Mouse (Mus musculus): Measurements from ENCODE around the gene Zdhhc12. TPM values are rescaled to one million over a fixed set of nuclear protein-coding genes. Genes with fewer than 3 reads are reported as not detected.
"Not testable (repeated sequence)": the region's sequence is repeated elsewhere in the genome, so short reads cannot be mapped to it uniquely, and the experiment has no call there.

Zdhhc12 gene
- polyA plus RNA-seq, 1 experiment from 2014 or later: 29.4 TPM

DNA sequence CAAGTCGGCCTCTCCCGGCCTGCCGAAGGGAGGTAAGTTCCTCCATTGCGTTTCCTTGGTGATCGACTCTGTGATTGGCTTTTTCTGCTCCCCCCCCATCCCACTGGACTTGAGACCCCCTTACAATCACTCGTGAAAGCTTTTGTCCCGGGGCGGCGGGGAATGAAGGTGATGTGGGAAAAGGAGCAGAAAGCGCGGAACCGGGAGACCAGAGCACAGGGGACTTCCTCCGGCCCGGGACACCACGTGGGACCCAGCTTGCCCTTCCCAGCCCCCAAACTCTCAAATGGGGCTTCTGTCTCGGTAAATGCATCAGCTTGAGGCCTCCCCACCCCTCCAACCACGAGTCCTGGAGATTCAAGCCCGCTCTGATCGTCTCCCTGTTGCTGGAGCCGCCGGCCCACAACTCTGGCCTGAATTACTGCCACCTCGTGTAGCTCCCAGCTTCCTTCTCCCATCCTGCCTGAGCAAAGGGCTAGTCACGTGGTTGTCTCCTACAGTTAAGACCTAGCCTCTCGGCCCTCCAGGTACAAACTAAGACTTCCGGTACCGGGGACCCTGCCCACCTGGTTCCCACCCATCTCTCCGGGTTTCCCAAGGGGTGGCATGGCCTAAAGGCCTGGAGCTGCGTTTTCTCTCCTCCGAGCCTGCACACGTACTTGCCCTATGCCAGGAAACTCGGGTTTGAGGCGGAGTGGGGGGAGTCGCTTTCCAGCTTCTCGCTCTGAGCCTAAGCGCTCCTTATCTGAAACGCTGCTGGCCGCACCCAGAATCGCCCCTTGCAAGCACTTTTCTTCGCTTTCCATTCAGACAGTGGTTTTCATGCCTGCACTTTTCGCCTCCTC is 31.0 kb downstream of the Zdhhc12 start:
- WGBS: under 1% methylated on average over 40 of the region's 40 CpGs
- 0 out of 2 replicates have a peak, but pooled peaks have one; percentile 8 for ATAC-seq (replicated peaks; ENCODE audit: extremely low read depth, insufficient read depth, low FRiP score)
- peaks cover 19% of the 10 kb centered on the region for H3K4me1 ChIP-seq (ENCODE audit: control insufficient read depth, insufficient read depth, low read length)
- peak overlapping the region; percentile 87 for H3K4me2 ChIP-seq (ENCODE audit: low read depth, low read length)
- H3K9me3 ChIP-seq (replicated peaks; ENCODE audit: control insufficient read depth, low read length): no peaks in the 10 kb centered on the region
- H3K9ac ChIP-seq (ENCODE audit: low read length): peak overlapping the region; percentile 80
- no peaks in the 10 kb centered on the region for H3K36me3 ChIP-seq (ENCODE audit: control insufficient read depth, insufficient read depth)
- peak overlapping the region; percentile 68 for H3K4me3 ChIP-seq (ENCODE audit: low read length)
- peak overlapping the region; percentile 95 for H3K27ac ChIP-seq (ENCODE audit: low read length)
- no peaks in the 10 kb centered on the region for H3K27me3 ChIP-seq (ENCODE audit: control insufficient read depth, insufficient read depth, low read length)

DNA sequence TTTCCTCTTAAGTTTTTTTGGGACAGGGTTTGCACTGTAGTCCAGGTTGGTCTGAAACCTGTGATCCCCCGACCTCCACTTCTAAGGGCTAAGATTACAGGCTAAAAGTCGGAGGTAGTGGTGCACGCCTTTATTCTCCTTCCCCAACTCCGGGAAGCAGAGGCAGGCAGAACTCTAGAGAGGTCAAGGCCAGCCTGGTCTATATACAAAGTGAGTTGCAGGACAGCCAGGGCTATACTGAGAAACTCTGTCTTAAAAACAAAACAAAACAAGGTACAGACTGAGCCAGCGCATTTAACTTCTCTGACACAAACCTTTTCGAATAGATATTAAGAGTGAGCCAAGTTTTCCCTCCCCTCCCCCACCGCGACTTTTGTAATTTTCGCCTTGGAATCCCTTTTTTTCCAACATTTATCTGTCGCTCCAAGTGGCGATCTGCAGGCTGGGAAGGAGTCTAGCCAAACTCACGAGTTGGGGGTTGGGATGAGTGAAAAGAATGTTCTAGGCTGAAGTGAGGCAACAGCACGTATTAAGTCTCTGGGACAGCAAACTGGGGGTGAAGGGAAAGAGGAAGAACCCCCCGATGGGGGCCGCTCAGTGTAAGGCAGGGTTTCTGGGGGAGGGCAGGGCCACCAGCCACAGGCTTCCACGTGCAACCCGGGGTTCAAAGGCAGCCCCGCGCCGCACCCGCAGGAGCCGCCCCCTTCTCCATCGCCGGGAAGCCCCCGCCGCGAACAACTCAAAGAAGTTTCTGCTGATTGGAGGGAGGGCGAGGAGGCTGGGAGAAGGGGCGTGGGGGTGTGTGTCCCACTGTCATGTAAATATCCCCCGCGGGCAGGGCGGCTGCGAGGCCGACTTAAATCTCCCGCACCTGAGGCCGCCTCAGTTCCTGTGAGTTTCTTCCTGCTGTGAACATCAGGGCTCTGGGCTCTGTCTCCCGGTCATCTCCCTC is 32.0 kb downstream of the Zdhhc12 start:
- Histone ChIP-seq H3K4me2 (ENCODE audit: low read depth, low read length) (peak overlapping the region; percentile 87), H3K4me1 (ENCODE audit: control insufficient read depth, insufficient read depth, low read length) (peaks cover 19% of the 10 kb centered on the region), H3K4me3 (ENCODE audit: low read length) (peak overlapping the region; percentile 68), H3K9ac (ENCODE audit: low read length) (peak overlapping the region; percentile 80), H3K27ac (ENCODE audit: low read length) (peak overlapping the region; percentile 95), H3K36me3 (ENCODE audit: control insufficient read depth, insufficient read depth) (no peaks in the 10 kb centered on the region), H3K27me3 (ENCODE audit: control insufficient read depth, insufficient read depth, low read length) (no peaks in the 10 kb centered on the region), H3K9me3 (replicated peaks; ENCODE audit: control insufficient read depth, low read length) (no peaks in the 10 kb centered on the region)
- no peak for ATAC-seq (replicated peaks; ENCODE audit: extremely low read depth, insufficient read depth, low FRiP score)
- 8% methylated on average over 37 of the region's 37 CpGs for WGBS

- no peak for ATAC-seq (replicated peaks; ENCODE audit: extremely low read depth, insufficient read depth, low FRiP score)
- H3K4me3 ChIP-seq (ENCODE audit: low read length): no peak overlapping the region
- H3K9ac ChIP-seq (ENCODE audit: low read length): no peak overlapping the region
- peaks cover 2% of the 10 kb centered on the region for H3K4me1 ChIP-seq (ENCODE audit: control insufficient read depth, insufficient read depth, low read length)
- no peaks in the 10 kb centered on the region for H3K9me3 ChIP-seq (replicated peaks; ENCODE audit: control insufficient read depth, low read length)
- no peaks in the 10 kb centered on the region for H3K27me3 ChIP-seq (ENCODE audit: control insufficient read depth, insufficient read depth, low read length)
- WGBS: 59% methylated on average over 5 of the region's 5 CpGs
- H3K4me2 ChIP-seq (ENCODE audit: low read depth, low read length): no peak overlapping the region
- H3K27ac ChIP-seq (ENCODE audit: low read length): no peak overlapping the region
- H3K36me3 ChIP-seq (ENCODE audit: control insufficient read depth, insufficient read depth): no peaks in the 10 kb centered on the region
Measured at GRCm38 (mm10) chr2:30058418-30058817, 35.0 kb downstream of the Zdhhc12 start.

GRCm38 (mm10) chr2:30057223-30057904 is 36.1 kb downstream of the Zdhhc12 start, which contains the start of gene Set:
Gene Set, plus strand, starts transcription at chr2:30057378.
- WGBS: 48% methylated on average over 12 of the region's 12 CpGs
- no peaks in the 10 kb centered on the region for H3K36me3 ChIP-seq (ENCODE audit: control insufficient read depth, insufficient read depth)
- no peaks in the 10 kb centered on the region for H3K9me3 ChIP-seq (replicated peaks; ENCODE audit: control insufficient read depth, low read length)
- no peak within 1 kb of the TSS for H3K27ac ChIP-seq (ENCODE audit: low read length)
- H3K9ac ChIP-seq (ENCODE audit: low read length): no peak within 1 kb of the TSS
- ATAC-seq (replicated peaks; ENCODE audit: extremely low read depth, insufficient read depth, low FRiP score): no peak
- H3K4me3 ChIP-seq (ENCODE audit: low read length): no peak within 1 kb of the TSS
- no peaks in the 10 kb centered on the region for H3K27me3 ChIP-seq (ENCODE audit: control insufficient read depth, insufficient read depth, low read length)
- H3K4me1 ChIP-seq (ENCODE audit: control insufficient read depth, insufficient read depth, low read length): no peaks in the 10 kb centered on the region
- H3K4me2 ChIP-seq (ENCODE audit: low read depth, low read length): no peak within 1 kb of the TSS

DNA sequence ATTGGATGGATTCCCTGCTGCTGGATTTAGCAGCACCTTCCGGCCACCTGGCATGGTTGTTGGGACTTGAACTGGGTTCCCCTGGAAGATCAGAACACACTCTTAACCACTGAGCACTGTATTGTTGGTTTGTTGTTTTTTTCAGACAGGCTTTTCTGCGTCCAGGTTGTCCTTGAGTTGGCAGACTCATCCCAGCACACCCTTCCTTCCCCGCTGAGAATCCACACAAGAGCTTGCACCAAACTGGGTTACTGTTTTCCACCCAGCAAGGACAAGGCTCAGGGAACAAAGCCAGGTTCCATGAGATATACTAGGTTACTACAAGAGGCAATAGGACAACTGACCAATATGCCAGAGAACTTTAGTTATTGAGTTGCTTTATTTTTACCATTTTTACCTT is 36.7 kb downstream of the Zdhhc12 start:
- H3K36me3 ChIP-seq (ENCODE audit: control insufficient read depth, insufficient read depth): no peaks in the 10 kb centered on the region
- no peak overlapping the region for H3K4me2 ChIP-seq (ENCODE audit: low read depth, low read length)
- H3K27me3 ChIP-seq (ENCODE audit: control insufficient read depth, insufficient read depth, low read length): no peaks in the 10 kb centered on the region
- H3K4me1 ChIP-seq (ENCODE audit: control insufficient read depth, insufficient read depth, low read length): no peaks in the 10 kb centered on the region
- ATAC-seq (replicated peaks; ENCODE audit: extremely low read depth, insufficient read depth, low FRiP score): no peak
- 70% methylated on average over 3 of the region's 3 CpGs for WGBS
- H3K27ac ChIP-seq (ENCODE audit: low read length): no peak overlapping the region
- no peak overlapping the region for H3K4me3 ChIP-seq (ENCODE audit: low read length)
- no peaks in the 10 kb centered on the region for H3K9me3 ChIP-seq (replicated peaks; ENCODE audit: control insufficient read depth, low read length)
- no peak overlapping the region for H3K9ac ChIP-seq (ENCODE audit: low read length)

DNA sequence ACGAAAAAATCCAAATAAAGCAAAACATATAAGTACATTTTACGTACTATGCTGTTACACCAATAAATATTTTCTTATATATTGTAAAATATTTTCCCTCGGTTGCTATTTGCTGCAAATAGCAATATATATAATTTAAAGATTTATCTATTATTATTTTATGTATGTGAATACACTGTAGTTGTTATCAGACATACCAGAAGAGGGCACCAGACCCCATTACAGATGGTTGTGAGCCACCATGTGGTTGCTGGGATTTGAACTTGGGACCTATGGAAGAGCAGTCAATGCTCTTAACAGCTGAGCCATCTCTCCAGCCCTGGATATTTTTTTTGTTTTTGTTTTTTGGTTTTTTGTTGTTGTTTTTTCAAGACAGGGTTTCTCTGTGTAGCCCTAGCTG is 38.1 kb downstream of the Zdhhc12 start:
- WGBS: 94% methylated on average over 3 of the region's 3 CpGs
- H3K9me3 ChIP-seq (replicated peaks; ENCODE audit: control insufficient read depth, low read length); H3K9ac ChIP-seq (ENCODE audit: low read length); H3K4me2 ChIP-seq (ENCODE audit: low read depth, low read length); H3K36me3 ChIP-seq (ENCODE audit: control insufficient read depth, insufficient read depth); ATAC-seq (replicated peaks; ENCODE audit: extremely low read depth, insufficient read depth, low FRiP score); H3K4me1 ChIP-seq (ENCODE audit: control insufficient read depth, insufficient read depth, low read length); H3K27ac ChIP-seq (ENCODE audit: low read length); H3K27me3 ChIP-seq (ENCODE audit: control insufficient read depth, insufficient read depth, low read length); H3K4me3 ChIP-seq (ENCODE audit: low read length): not testable (repeated sequence)

DNA sequence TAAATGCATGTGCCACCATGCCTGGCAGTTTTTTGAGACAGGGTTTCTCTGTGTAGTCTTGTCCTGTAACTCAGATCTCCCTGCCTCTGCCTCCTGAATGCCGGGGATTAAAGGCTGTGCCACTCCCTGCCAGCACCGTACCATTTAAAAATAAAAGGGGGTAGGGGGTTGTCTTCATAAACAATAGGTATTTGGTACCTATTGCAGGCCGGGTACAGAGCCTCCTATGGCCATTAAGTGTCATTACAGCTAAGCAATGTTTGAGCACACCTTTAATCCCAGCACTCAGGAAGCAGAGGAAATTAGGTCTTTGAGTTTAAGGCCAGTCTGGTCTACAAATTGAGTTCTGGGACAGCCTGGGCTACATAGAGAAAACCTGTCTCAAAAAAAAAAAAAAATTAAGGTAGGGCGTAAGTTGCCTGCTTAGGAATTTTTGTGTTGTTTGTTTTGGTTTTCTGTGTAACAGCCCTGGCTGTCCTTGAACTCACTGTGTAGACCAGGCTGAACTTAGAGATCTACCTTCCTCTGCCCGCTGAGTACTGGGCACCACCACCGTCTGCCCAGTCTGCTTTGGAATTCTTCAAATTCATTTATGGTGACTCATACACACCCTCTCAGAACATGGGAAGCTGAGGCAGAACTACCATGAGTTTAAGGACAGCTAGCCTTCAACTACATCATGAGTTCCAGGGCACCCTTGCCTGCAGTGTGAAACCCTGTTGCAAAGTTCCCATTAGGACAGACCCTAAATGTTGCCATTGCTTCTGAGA is 41.3 kb downstream of the Zdhhc12 start:
- H3K9me3 ChIP-seq (replicated peaks; ENCODE audit: control insufficient read depth, low read length): no peaks in the 10 kb centered on the region
- H3K9ac ChIP-seq (ENCODE audit: low read length): no peak overlapping the region
- H3K4me2 ChIP-seq (ENCODE audit: low read depth, low read length): no peak overlapping the region
- no peak overlapping the region for H3K4me3 ChIP-seq (ENCODE audit: low read length)
- no peak for ATAC-seq (replicated peaks; ENCODE audit: extremely low read depth, insufficient read depth, low FRiP score)
- no peak overlapping the region for H3K27ac ChIP-seq (ENCODE audit: low read length)
- H3K4me1 ChIP-seq (ENCODE audit: control insufficient read depth, insufficient read depth, low read length): peaks cover 4% of the 10 kb centered on the region; the same call in 1 of the 2 replicates
- 30% methylated on average over 6 of the region's 6 CpGs for WGBS
- no peaks in the 10 kb centered on the region for H3K27me3 ChIP-seq (ENCODE audit: control insufficient read depth, insufficient read depth, low read length)
- H3K36me3 ChIP-seq (ENCODE audit: control insufficient read depth, insufficient read depth): no peaks in the 10 kb centered on the region

GRCm38 (mm10) chr2:30049831-30050230 is 43.6 kb downstream of the Zdhhc12 start:
- H3K27ac ChIP-seq (ENCODE audit: low read length): peak overlapping the region; percentile 31
- no peak overlapping the region for H3K9ac ChIP-seq (ENCODE audit: low read length)
- H3K27me3 ChIP-seq (ENCODE audit: control insufficient read depth, insufficient read depth, low read length): no peaks in the 10 kb centered on the region
- no peak for ATAC-seq (replicated peaks; ENCODE audit: extremely low read depth, insufficient read depth, low FRiP score)
- WGBS: 63% methylated on average over 3 of the region's 3 CpGs
- peaks cover 4% of the 10 kb centered on the region; the same call in 1 of the 2 replicates for H3K4me1 ChIP-seq (ENCODE audit: control insufficient read depth, insufficient read depth, low read length)
- no peaks in the 10 kb centered on the region for H3K9me3 ChIP-seq (replicated peaks; ENCODE audit: control insufficient read depth, low read length)
- H3K4me3 ChIP-seq (ENCODE audit: low read length): no peak overlapping the region
- no peaks in the 10 kb centered on the region for H3K36me3 ChIP-seq (ENCODE audit: control insufficient read depth, insufficient read depth)
- H3K4me2 ChIP-seq (ENCODE audit: low read depth, low read length): no peak overlapping the region

Data from heart, embryonic 16.5 days (tissue).